Mouse (Mus musculus): ENCODE results near the gene Armc10. TPM values are rescaled to one million over a fixed set of nuclear protein-coding genes. Genes with fewer than 3 reads are reported as not detected.

Armc10 gene
- polyA plus RNA-seq, 1 experiment = 74.3 TPM

DNA sequence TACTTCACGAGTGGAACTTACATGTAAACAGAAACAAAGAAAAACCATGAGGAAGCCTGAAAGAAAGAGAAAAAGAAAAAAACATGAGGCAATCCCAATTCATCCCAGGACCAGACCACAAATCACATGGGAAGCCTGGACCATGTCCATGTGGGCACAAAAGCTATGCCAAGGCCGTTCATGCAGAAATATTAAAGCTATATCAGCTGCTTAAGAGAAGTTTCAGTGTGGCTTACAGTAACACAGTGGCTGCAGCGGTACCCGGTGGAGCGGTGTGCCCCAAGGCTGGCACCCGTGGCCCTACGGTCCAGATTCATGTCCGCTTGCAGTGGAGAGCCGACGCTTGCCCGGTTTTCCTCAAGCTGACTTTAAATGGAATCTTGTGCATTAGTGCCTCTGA, 17.5 kb downstream of the Armc10 start:
- H3K36me3 ChIP-seq (ENCODE audit: control insufficient read depth, insufficient read depth, low read length, poor library complexity, severe bottlenecking) = peaks cover 20% of the 10 kb centered on the region
- no peak overlapping the region for H3K4me3 ChIP-seq (ENCODE audit: low read depth, low read length)
- TF ChIP-seq POLR2A (IDR thresholded peaks at IDR 0.05; ENCODE audit: insufficient read depth, low read length) (no peak), EP300 (IDR thresholded peaks at IDR 0.05; ENCODE audit: insufficient read depth, low read depth, low read length) (no peak), CTCF (IDR thresholded peaks at IDR 0.05; ENCODE audit: low read depth, low read length) (no peak)
- no peaks in the 10 kb centered on the region for H3K4me1 ChIP-seq (ENCODE audit: control insufficient read depth, insufficient read depth, low read length)
- H3K27me3 ChIP-seq (ENCODE audit: control insufficient read depth, insufficient read depth, low read length, poor library complexity, severe bottlenecking) = no peaks in the 10 kb centered on the region
- H3K9ac ChIP-seq (ENCODE audit: low read depth, poor library complexity, severe bottlenecking) = no peak overlapping the region
- H3K9me3 ChIP-seq (replicated peaks; ENCODE audit: control insufficient read depth, insufficient read depth, low read length, poor library complexity, severe bottlenecking) = no peaks in the 10 kb centered on the region
- H3K27ac ChIP-seq (ENCODE audit: insufficient read depth, low read length) = no peak overlapping the region

GRCm38 (mm10) chr5:21667191-21668137, 21.9 kb downstream of the Armc10 start:
- TF ChIP-seq CTCF (IDR thresholded peaks at IDR 0.05; ENCODE audit: low read depth, low read length) (no peak), POLR2A (IDR thresholded peaks at IDR 0.05; ENCODE audit: insufficient read depth, low read length) (no peak), EP300 (IDR thresholded peaks at IDR 0.05; ENCODE audit: insufficient read depth, low read depth, low read length) (no peak)
- H3K4me1 ChIP-seq (ENCODE audit: control insufficient read depth, insufficient read depth, low read length) = no peaks in the 10 kb centered on the region
- no peak overlapping the region for H3K27ac ChIP-seq (ENCODE audit: insufficient read depth, low read length)
- no peak overlapping the region for H3K9ac ChIP-seq (ENCODE audit: low read depth, poor library complexity, severe bottlenecking)
- no peaks in the 10 kb centered on the region for H3K9me3 ChIP-seq (replicated peaks; ENCODE audit: control insufficient read depth, insufficient read depth, low read length, poor library complexity, severe bottlenecking)
- peaks cover 9% of the 10 kb centered on the region for H3K36me3 ChIP-seq (ENCODE audit: control insufficient read depth, insufficient read depth, low read length, poor library complexity, severe bottlenecking)
- H3K4me3 ChIP-seq (ENCODE audit: low read depth, low read length) = no peak overlapping the region
- H3K27me3 ChIP-seq (ENCODE audit: control insufficient read depth, insufficient read depth, low read length, poor library complexity, severe bottlenecking) = no peaks in the 10 kb centered on the region

GRCm38 (mm10) chr5:21669307-21669706, 23.7 kb downstream of the Armc10 start:
- H3K36me3 ChIP-seq (ENCODE audit: control insufficient read depth, insufficient read depth, low read length, poor library complexity, severe bottlenecking) = 0 out of 2 replicates have a peak, but pooled peaks cover 3% of the 10 kb centered on the region
- TF ChIP-seq POLR2A (IDR thresholded peaks at IDR 0.05; ENCODE audit: insufficient read depth, low read length) (no peak), EP300 (IDR thresholded peaks at IDR 0.05; ENCODE audit: insufficient read depth, low read depth, low read length) (no peak), CTCF (IDR thresholded peaks at IDR 0.05; ENCODE audit: low read depth, low read length) (no peak)

GRCm38 (mm10) chr5:21672812-21673635, 27.4 kb downstream of the Armc10 start:
- H3K36me3 ChIP-seq (ENCODE audit: control insufficient read depth, insufficient read depth, low read length, poor library complexity, severe bottlenecking) = no peaks in the 10 kb centered on the region
- H3K27ac ChIP-seq (ENCODE audit: insufficient read depth, low read length) = peak overlapping the region; percentile 73
- peak overlapping the region; percentile 22 for H3K9ac ChIP-seq (ENCODE audit: low read depth, poor library complexity, severe bottlenecking)
- peak overlapping the region; percentile 43 for H3K4me3 ChIP-seq (ENCODE audit: low read depth, low read length)
- no peaks in the 10 kb centered on the region for H3K27me3 ChIP-seq (ENCODE audit: control insufficient read depth, insufficient read depth, low read length, poor library complexity, severe bottlenecking)
- H3K9me3 ChIP-seq (replicated peaks; ENCODE audit: control insufficient read depth, insufficient read depth, low read length, poor library complexity, severe bottlenecking) = no peaks in the 10 kb centered on the region
- peaks cover 3% of the 10 kb centered on the region for H3K4me1 ChIP-seq (ENCODE audit: control insufficient read depth, insufficient read depth, low read length)
- peak; percentile 48; the same call in 1 of the 2 replicates for TF ChIP-seq EP300 (IDR thresholded peaks at IDR 0.05; ENCODE audit: insufficient read depth, low read depth, low read length)
- no peak for TF ChIP-seq POLR2A (IDR thresholded peaks at IDR 0.05; ENCODE audit: insufficient read depth, low read length)

More at GRCm38 (mm10) chr5:21669307-21669706, 23.7 kb downstream of the Armc10 start:
- Histone ChIP-seq H3K27ac (ENCODE audit: insufficient read depth, low read length) (no peak overlapping the region), H3K27me3 (ENCODE audit: control insufficient read depth, insufficient read depth, low read length, poor library complexity, severe bottlenecking) (no peaks in the 10 kb centered on the region), H3K4me1 (ENCODE audit: control insufficient read depth, insufficient read depth, low read length) (peaks cover under 1% of the 10 kb centered on the region), H3K9ac (ENCODE audit: low read depth, poor library complexity, severe bottlenecking) (no peak overlapping the region), H3K9me3 (replicated peaks; ENCODE audit: control insufficient read depth, insufficient read depth, low read length, poor library complexity, severe bottlenecking) (no peaks in the 10 kb centered on the region), H3K4me3 (ENCODE audit: low read depth, low read length) (no peak overlapping the region)

DNA sequence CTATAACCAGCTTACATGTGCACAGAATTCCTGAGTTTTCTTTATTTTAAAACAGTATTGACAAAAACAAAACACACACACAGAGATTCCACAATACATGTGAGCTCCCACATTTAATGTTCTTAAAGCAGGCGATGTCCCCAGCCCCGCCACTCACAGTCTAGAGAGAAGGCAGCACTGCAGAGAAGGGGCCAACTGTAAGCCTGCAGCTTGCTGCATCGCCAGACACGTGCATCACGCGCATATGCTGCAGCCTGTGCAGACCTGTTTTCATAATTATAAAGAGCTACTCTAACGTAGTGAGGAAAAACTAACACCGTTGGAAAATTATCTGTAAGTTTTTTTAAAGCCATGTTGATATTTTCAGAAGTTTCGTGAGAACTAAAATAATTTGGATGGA, 28.1 kb downstream of the Armc10 start:
- TF ChIP-seq CTCF (IDR thresholded peaks at IDR 0.05; ENCODE audit: low read depth, low read length) (no peak), EP300 (IDR thresholded peaks at IDR 0.05; ENCODE audit: insufficient read depth, low read depth, low read length) (no peak), POLR2A (IDR thresholded peaks at IDR 0.05; ENCODE audit: insufficient read depth, low read length) (no peak)
- Histone ChIP-seq H3K4me1 (ENCODE audit: control insufficient read depth, insufficient read depth, low read length) (peaks cover 3% of the 10 kb centered on the region), H3K9me3 (replicated peaks; ENCODE audit: control insufficient read depth, insufficient read depth, low read length, poor library complexity, severe bottlenecking) (no peaks in the 10 kb centered on the region), H3K27me3 (ENCODE audit: control insufficient read depth, insufficient read depth, low read length, poor library complexity, severe bottlenecking) (no peaks in the 10 kb centered on the region), H3K27ac (ENCODE audit: insufficient read depth, low read length) (no peak overlapping the region), H3K36me3 (ENCODE audit: control insufficient read depth, insufficient read depth, low read length, poor library complexity, severe bottlenecking) (no peaks in the 10 kb centered on the region), H3K9ac (ENCODE audit: low read depth, poor library complexity, severe bottlenecking) (no peak overlapping the region), H3K4me3 (ENCODE audit: low read depth, low read length) (no peak overlapping the region)

All from ES-Bruce4 (cell line).